Mouse (Mus musculus) urinary bladder, postnatal 14 days (tissue): ENCODE data around the gene Armc12.

Experiments
- DNase-seq: peaks from one replicate; pipeline ENCODE4 v3.0.0; 2021; ENCODE audit warnings: low spot score

Armc12 gene

GRCm38 (mm10) chr17:28588591-28588990, 58.0 kb downstream of the Armc12 start:
- DNase-seq = no peak
